Mouse (Mus musculus) MEL (cell line): ENCODE measurements at regions not wholly inside any gene's neighbourhood (a gene's known extent, or its start where the extent isn't known, plus 50 kb on each side); places are given as distances from the start of the nearest gene placed in this dataset.

ENCODE experiments used
- DNase-seq: peaks from one replicate; pipeline ENCODE4 v3.0.0; 2011; ENCODE audit warnings: low read depth, low spot score
- H3K27ac ChIP-seq: 2 replicates; pipeline ENCODE4 v1.5.1; 2012; ENCODE audit warnings: low read depth, mild to moderate bottlenecking, control low read depth, low read length, moderate library complexity; ENCODE audit not compliant: control insufficient read depth
- H3K27me3 ChIP-seq, 2 experiments: fragments of 150-350 bp in 1 of 2; sonication (generic) in 1 of 2; 2 replicates each; pipeline ENCODE4 v1.6.1; 2012; ENCODE audit warnings: low read length in 2 of 2, mild to moderate bottlenecking in 2 of 2, improper control_type of control experiment in 1 of 2, moderate library complexity in 1 of 2; ENCODE audit not compliant: insufficient read depth in 2 of 2, control insufficient read depth in 1 of 2
- H3K36me3 ChIP-seq, 2 experiments: 2 replicates each; pipeline ENCODE4 v1.6.1; 2012 to 2014; ENCODE audit warnings: low read length in 2 of 2, improper control_type of control experiment in 1 of 2, inconsistent platforms in 1 of 2, mild to moderate bottlenecking in 1 of 2; ENCODE audit not compliant: insufficient read depth in 2 of 2, control insufficient read depth in 1 of 2
- H3K4me1 ChIP-seq, 2 experiments: fragments of 150-350 bp in 1 of 2; sonication (generic) in 1 of 2; 2 replicates each; pipeline ENCODE4 v1.6.1; 2012; ENCODE audit warnings: low read length in 2 of 2, improper control_type of control experiment in 1 of 2, mild to moderate bottlenecking in 1 of 2; ENCODE audit not compliant: insufficient read depth in 2 of 2, control insufficient read depth in 1 of 2
- H3K4me3 ChIP-seq, 2 experiments: fragments of 150-350 bp in 1 of 2; sonication (generic) in 1 of 2; 2 replicates each; pipeline ENCODE4 v1.5.1; 2012; ENCODE audit warnings: low read depth in 2 of 2, low read length in 2 of 2, mild to moderate bottlenecking in 2 of 2, moderate library complexity in 2 of 2, control low read depth in 1 of 2, improper control_type of control experiment in 1 of 2; ENCODE audit not compliant: control insufficient read depth in 1 of 2, insufficient read depth in 1 of 2
- H3K79me2 ChIP-seq: 2 replicates; pipeline ENCODE4 v1.6.1; 2012; ENCODE audit warnings: mild to moderate bottlenecking, low read length, moderate library complexity; ENCODE audit not compliant: control insufficient read depth, poor library complexity, insufficient read depth
- H3K9ac ChIP-seq: 2 replicates; pipeline ENCODE4 v1.6.1; 2012; ENCODE audit warnings: low read depth, mild to moderate bottlenecking, control low read depth, low read length, moderate library complexity; ENCODE audit not compliant: control insufficient read depth, poor library complexity, severe bottlenecking
- H3K9me3 ChIP-seq: fragments of 150-350 bp; sonication (generic); replicated peaks from 2 replicates; pipeline ENCODE4 v1.6.1; 2012; ENCODE audit warnings: mild to moderate bottlenecking, low read length, improper control_type of control experiment, moderate library complexity; ENCODE audit not compliant: insufficient read depth
- CHD1 ChIP-seq: IDR thresholded peaks from 2 replicates; pipeline ENCODE4 v1.6.1; 2012; ENCODE audit warnings: low read depth, mild to moderate bottlenecking, inconsistent platforms, low read length, improper control_type of control experiment
- E2F4 ChIP-seq: IDR thresholded peaks from 2 replicates; pipeline ENCODE4 v1.6.1; 2011; ENCODE audit warnings: low read depth, low read length, improper control_type of control experiment, borderline replicate concordance
- EP300 ChIP-seq, 2 experiments: IDR thresholded peaks; 2 replicates each; pipeline ENCODE4 v1.6.1; 2011; ENCODE audit warnings: improper control_type of control experiment in 2 of 2, low read length in 2 of 2, low read depth in 1 of 2, mild to moderate bottlenecking in 1 of 2
- ETS1 ChIP-seq: IDR thresholded peaks from 2 replicates; pipeline ENCODE4 v1.6.1; 2012; ENCODE audit warnings: low read depth, mild to moderate bottlenecking, inconsistent platforms, low read length, improper control_type of control experiment, moderate library complexity
- GABPA ChIP-seq: IDR thresholded peaks from 2 replicates; pipeline ENCODE4 v1.6.1; 2012; ENCODE audit warnings: low read depth, mild to moderate bottlenecking, inconsistent platforms, low read length, improper control_type of control experiment, moderate library complexity
- JUND ChIP-seq: IDR thresholded peaks from 2 replicates; pipeline ENCODE4 v1.6.1; 2011; ENCODE audit warnings: low read depth, mild to moderate bottlenecking, improper control_type of control experiment, low read length
- KAT2A ChIP-seq: conservative IDR thresholded peaks from 2 replicates; pipeline ENCODE4 v1.6.1; 2012; ENCODE audit warnings: low read depth, low read length, improper control_type of control experiment, inconsistent platforms
- MAFK ChIP-seq: IDR thresholded peaks from 2 replicates; pipeline ENCODE4 v1.6.1; 2011; ENCODE audit warnings: low read depth, mild to moderate bottlenecking, low read length, improper control_type of control experiment, borderline replicate concordance
- MAZ ChIP-seq: IDR thresholded peaks from 2 replicates; pipeline ENCODE4 v1.6.1; 2012; ENCODE audit warnings: low read depth, mild to moderate bottlenecking, inconsistent platforms, low read length, improper control_type of control experiment
- MXI1 ChIP-seq: IDR thresholded peaks from 2 replicates; pipeline ENCODE4 v1.6.1; 2011; ENCODE audit warnings: mild to moderate bottlenecking, low read depth, low read length, improper control_type of control experiment
- MYC ChIP-seq: IDR thresholded peaks from 2 replicates; pipeline ENCODE4 v1.6.1; 2011; ENCODE audit warnings: low read depth, mild to moderate bottlenecking, low read length, improper control_type of control experiment, moderate library complexity
- NELFE ChIP-seq: IDR thresholded peaks from 2 replicates; pipeline ENCODE4 v1.6.1; 2011; ENCODE audit warnings: low read depth, low read length, improper control_type of control experiment
- NRF1 ChIP-seq: IDR thresholded peaks from 2 replicates; pipeline ENCODE4 v1.6.1; 2014; ENCODE audit warnings: low read depth, mild to moderate bottlenecking, inconsistent platforms, low read length, improper control_type of control experiment, moderate library complexity; ENCODE audit not compliant: poor library complexity, insufficient read depth, severe bottlenecking
- TAL1 ChIP-seq: IDR thresholded peaks from 2 replicates; pipeline ENCODE4 v1.6.1; 2012; ENCODE audit warnings: mild to moderate bottlenecking, inconsistent platforms, low read length, moderate library complexity, mixed read lengths
- USF1 ChIP-seq: IDR thresholded peaks from 2 replicates; pipeline ENCODE4 v1.6.1; 2014; ENCODE audit warnings: low read depth, mild to moderate bottlenecking, inconsistent platforms, low read length, improper control_type of control experiment, moderate library complexity
- ZC3H11A ChIP-seq: IDR thresholded peaks from 2 replicates; pipeline ENCODE4 v1.6.1; 2012; ENCODE audit warnings: low read depth, mild to moderate bottlenecking, inconsistent platforms, low read length, improper control_type of control experiment
- ZMIZ1 ChIP-seq: IDR thresholded peaks from 2 replicates; pipeline ENCODE4 v1.6.1; 2012; ENCODE audit warnings: low read depth, mild to moderate bottlenecking, inconsistent platforms, low read length, improper control_type of control experiment, moderate library complexity
- ZNF384 ChIP-seq: IDR thresholded peaks from 2 replicates; pipeline ENCODE4 v1.6.1; 2012; ENCODE audit warnings: low read depth, mild to moderate bottlenecking, inconsistent platforms, low read length, improper control_type of control experiment

GRCm38 (mm10) chr3:137798769-137799168 is 65.5 kb upstream of the H2afz start:
- peaks cover 0 to 17% of the 10 kb centered on the region in 2 experiments; a peak in 2 of 4 replicates for H3K36me3 ChIP-seq
- H3K9ac ChIP-seq, result no peak overlapping the region
- TF ChIP-seq MAFK (no peak), ZNF384 (no peak), MAZ (no peak), ZC3H11A (no peak), E2F4 (no peak)
- H3K27me3 ChIP-seq, result no peaks in the 10 kb centered on the region
- H3K9me3 ChIP-seq, result no peaks in the 10 kb centered on the region
- H3K4me3 ChIP-seq, result no peak overlapping the region
- no peaks in the 10 kb centered on the region for H3K79me2 ChIP-seq
- DNase-seq, result no peak
- no peak overlapping the region for H3K27ac ChIP-seq
- H3K4me1 ChIP-seq, result peaks cover 2 to 27% of the 10 kb centered on the region in 2 experiments; a peak in 3 of 4 replicates

- H3K79me2 ChIP-seq, result no peaks in the 10 kb centered on the region
- DNase-seq, result no peak
- peaks cover 3 to 20% of the 10 kb centered on the region in 2 experiments for H3K4me1 ChIP-seq
- peaks cover 0 to 11% of the 10 kb centered on the region in 2 experiments; a peak in 2 of 4 replicates for H3K36me3 ChIP-seq
- H3K4me3 ChIP-seq, result no peak overlapping the region
- H3K27ac ChIP-seq, result no peak overlapping the region
- no peak overlapping the region for H3K9ac ChIP-seq
- H3K27me3 ChIP-seq, result no peaks in the 10 kb centered on the region
- H3K9me3 ChIP-seq, result no peaks in the 10 kb centered on the region
- TF ChIP-seq EP300 (IDR thresholded peaks at IDR 0.05; ENCODE audit: low read depth in 1 of 2, low read length in 2 of 2) (no peak), NELFE (no peak), E2F4 (no peak), TAL1 (no peak), ZMIZ1 (no peak), GABPA (no peak), ZC3H11A (no peak), ETS1 (no peak), CHD1 (no peak), MYC (no peak), MXI1 (no peak), JUND (no peak), NRF1 (no peak), KAT2A (no peak), USF1 (no peak)
These were observed 62.8 kb upstream of the H2afz start for GRCm38 (mm10) chr3:137801402-137802020.
